Mouse (Mus musculus) left cerebral cortex, postnatal 10 days (tissue): ENCODE measurements around the gene Abhd17c. TPM values are rescaled to one million over a fixed set of nuclear protein-coding genes. Genes with fewer than 3 reads are reported as not detected.

Experiments
- DNase-seq, 2 experiments: peaks; one replicate each; pipeline ENCODE4 v3.0.0; 2021 to 2022; ENCODE audit warnings: low spot score in 2 of 2, mixed read lengths in 1 of 2; ENCODE audit errors: extremely low spot score in 1 of 2
- intact Hi-C: fragments of 180-260 bp; cut with DNase I; formaldehyde crosslinking; loops from one replicate; pipeline ENCODE4 v1.15.1; 2025
- total RNA-seq, 2 experiments: library from RNA; stranded (reverse); gene quantifications; 2 replicates each; pipeline ENCODE4 v1.2.3; 2021

Abhd17c gene
- total RNA-seq, 2 experiments from 2014 or later: 63.6 to 67.8 TPM

DNA sequence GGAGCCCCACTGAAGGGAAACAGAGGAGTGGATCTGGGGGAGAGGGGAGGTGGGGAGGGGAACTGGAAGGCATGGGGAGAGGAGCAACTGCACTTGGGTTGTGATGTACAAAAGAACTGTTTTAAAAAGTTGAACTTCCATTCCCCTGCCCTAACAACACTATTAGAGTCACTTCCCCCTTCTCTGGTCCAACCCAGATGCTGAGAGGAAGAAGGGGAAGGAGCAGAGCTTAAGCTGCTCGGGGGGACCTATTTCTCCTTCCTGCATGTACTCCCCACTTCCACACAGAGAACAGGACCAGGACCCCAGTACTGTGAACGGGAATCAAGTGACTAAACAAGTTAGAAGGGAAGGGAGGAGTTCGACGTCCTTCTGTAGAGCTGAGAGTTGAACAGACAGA lies 11.9 kb upstream of the Abhd17c start:
- intact Hi-C loops: no loop called here
- no peak for DNase-seq

DNA sequence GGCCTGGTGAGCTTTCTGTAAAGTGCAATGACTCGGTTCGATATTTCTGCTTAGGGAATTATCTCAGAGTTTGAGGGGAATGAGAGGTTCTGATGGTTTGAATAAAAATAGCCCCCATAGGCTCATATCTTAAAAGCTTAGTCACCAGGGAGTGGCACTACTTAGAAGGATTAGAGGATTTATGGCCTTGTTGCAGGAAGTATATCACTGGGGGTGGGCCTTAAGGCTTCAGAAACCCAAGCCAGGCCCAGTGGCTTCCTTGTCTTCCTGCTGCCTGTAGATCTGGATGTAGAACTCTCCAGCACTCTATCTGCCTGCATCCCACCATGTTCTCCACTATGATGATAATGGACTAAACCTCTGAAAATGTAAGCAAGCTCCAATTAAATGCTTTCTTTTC lies 7.7 kb upstream of the Abhd17c start:
- no peak for DNase-seq
- intact Hi-C loops: no loop called here

DNA sequence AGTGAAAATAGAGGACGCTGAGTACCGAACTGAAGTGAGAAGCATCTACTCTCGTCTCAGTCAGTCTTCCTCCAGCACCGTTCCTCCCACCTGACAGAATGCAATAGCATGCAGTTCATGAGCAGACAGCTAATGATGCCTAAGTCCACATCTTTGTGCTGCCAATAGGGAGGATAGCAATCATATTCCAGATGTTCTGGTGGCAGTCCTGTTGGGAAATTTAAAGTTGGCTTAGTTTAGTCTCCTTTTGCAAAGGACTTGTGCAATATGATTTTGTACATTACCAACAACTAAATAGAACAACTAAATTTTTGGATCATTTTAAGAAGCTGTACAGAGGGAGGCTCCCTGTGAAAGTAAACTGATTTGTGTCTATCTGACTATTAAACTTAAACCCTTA lies 2.1 kb upstream of the Abhd17c start:
- DNase-seq: no peak
- intact Hi-C loops: loop anchor here (5.0 kb wide), 2 partner anchors 67 to 118 kb away; partner anchors contain the start of gene Cemip

- DNase-seq: no peak
- intact Hi-C loops: loop anchor here (5.0 kb wide), 2 partner anchors 66 to 119 kb away; partner anchors contain the start of gene Cemip
Measured at GRCm38 (mm10) chr7:84152821-84153220, 1.1 kb upstream of the Abhd17c start.

GRCm38 (mm10) chr7:84152374-84152773 lies 681 bp upstream of the Abhd17c start:
- DNase-seq: no peak
- intact Hi-C loops: loop anchor here (5.0 kb wide), 2 partner anchors 65 to 120 kb away; partner anchors contain the start of gene Cemip

DNA sequence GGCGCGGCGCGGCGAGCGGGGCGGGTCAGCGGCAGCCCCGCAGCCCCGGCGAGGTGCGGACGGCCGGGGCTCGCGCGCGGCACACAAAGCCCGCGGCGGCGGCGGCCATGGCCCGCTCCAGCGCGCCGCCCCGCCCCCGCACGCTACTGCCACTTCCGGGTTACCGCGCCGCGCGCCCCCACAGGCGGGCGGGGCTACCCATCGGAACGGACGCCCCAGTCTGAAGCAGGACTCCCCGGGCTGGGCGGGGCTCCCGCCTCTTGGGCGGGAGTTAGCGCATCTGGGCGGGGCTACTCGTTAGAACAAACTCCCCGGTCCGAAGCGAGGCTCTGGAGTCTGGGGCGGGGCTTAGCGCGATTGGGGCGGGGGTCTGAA lies 254 bp upstream of the Abhd17c start:
- intact Hi-C loops: loop anchor here (5.0 kb wide), 2 partner anchors 65 to 120 kb away; partner anchors contain the start of gene Cemip
- peak; percentile 86 to 97 for DNase-seq

GRCm38 (mm10) chr7:84150361-84151000 lies 1.2 kb downstream of the Abhd17c start:
- intact Hi-C loops: loop anchor here (5.0 kb wide), 2 partner anchors 63 to 122 kb away; partner anchors contain the start of gene Cemip
- DNase-seq: no peak

DNA sequence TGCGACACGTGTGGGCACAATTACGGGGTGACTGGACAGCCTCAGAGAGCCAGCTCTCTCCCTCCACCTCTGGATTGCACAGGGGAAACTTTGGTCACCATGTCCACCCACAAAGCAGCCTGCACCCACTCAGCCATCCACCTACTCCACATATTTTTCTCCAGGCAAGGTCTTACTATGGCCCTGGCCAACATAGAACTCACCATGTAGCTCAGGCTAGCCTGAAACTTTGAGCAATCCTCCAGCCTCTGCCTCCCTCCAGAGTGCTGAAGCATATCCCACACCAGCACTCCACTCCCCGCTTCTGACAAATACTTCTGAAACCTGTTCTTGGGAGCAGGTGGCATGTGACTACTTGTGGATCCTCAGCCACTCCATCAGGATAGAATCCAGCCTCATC lies 1.9 kb downstream of the Abhd17c start:
- DNase-seq: no peak
- intact Hi-C loops: loop anchor here (5.0 kb wide), 2 partner anchors 63 to 122 kb away; partner anchors contain the start of gene Cemip

DNA sequence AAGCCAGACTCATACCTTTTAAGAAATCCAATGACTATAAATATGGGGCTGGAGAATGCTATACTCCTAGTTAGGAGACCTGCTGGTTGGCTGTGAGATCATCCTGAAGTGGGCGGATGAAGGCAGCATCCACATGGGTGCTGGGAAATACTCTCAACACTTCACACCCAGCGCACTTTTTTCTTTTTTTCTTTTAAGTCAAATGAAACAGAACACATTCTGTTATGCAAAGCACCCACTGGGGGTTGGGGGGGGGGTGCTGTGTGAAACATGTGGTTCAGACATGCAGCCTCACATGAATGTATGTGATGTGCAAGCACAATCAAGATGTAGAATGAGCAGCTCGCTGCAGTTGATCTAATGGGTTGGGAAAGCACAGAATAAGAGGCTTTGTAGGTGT lies 2.8 kb downstream of the Abhd17c start:
- DNase-seq: no peak

GRCm38 (mm10) chr7:84147746-84148145 lies 3.9 kb downstream of the Abhd17c start:
- intact Hi-C loops: no loop called here
- DNase-seq: no peak

More for the DNA sequence above, 2.8 kb downstream of the Abhd17c start:
- intact Hi-C loops: no loop called here

GRCm38 (mm10) chr7:84145633-84146032 lies 6.1 kb downstream of the Abhd17c start:
- DNase-seq: no peak
- intact Hi-C loops: no loop called here

DNA sequence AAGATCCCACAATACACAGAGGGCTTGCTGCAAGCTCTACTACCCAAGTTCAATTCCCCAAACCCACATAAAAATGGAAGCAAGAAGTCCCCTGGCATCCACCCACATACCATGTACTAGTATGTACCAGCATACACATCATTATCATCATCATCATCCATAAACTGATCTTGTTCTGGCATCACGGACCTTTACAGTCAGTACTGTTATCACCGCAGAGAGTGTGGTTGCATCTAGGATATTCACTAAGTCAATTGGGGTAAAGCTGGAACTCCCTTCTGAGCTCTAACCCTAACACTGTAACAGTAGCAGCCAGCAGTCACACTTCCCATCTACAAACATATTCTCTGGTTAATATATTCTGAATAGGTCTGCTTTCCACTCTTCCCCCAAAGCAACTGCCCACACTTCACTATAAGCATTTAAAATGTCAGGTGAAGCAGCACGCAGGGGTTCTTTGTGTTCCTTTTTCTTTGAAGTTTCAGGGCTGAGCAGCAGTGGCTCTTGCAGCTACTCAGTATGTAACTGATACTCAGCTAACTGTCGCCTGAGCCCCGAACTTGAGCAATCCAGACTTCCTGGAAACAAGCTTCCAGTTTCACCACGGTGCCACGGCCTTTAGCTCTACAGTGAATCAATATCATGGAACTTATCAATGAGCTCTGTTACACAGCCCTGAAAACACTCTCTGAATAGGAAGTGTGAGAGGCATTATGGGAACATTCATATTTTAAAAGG lies 8.8 kb downstream of the Abhd17c start:
- intact Hi-C loops: no loop called here
- DNase-seq: no peak

- DNase-seq: no peak
- intact Hi-C loops: no loop called here
Measured at GRCm38 (mm10) chr7:84142196-84142595, 9.5 kb downstream of the Abhd17c start.

DNA sequence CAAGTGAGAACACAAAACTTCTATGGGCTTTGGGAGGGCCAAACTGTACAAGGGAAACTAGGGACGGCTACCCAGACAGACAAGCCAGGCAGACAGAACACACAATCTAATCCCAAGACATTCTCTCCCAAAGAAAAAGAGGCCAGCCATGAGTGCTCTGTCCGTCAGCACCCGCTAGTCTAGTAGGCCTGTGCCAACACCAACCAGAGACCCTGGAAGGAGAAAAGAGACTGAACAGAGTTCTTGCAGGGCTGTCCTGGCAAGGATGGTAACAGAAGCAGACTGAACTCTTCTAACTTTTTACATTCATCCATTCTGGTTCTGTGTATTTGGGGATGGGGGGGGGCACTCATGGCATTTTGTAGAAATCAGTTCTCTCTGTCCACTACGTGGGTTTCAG lies 12.1 kb downstream of the Abhd17c start:
- intact Hi-C loops: no loop called here
- DNase-seq: no peak

DNA sequence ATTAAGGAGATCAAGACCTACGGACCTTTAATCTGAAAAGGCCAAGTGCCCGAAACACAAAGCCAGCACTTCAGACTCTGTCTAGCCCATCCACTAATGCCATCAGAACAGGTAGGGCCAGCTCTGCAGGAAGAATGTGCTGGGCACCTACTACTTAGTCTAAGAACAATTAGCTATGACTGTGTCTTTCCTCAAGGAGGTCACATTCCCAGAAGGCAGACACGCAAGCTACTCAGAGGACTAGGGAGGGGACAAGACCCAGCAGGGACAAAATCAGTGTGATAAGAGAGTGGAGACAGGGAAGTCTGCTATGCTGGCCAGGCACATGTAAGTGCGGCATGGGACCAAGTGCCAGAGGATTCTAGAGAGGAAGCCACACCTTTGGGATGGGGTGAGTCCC lies 13.0 kb downstream of the Abhd17c start:
- no peak for DNase-seq
- intact Hi-C loops: no loop called here

GRCm38 (mm10) chr7:84137779-84138178 lies 13.9 kb downstream of the Abhd17c start:
- no peak for DNase-seq

DNA sequence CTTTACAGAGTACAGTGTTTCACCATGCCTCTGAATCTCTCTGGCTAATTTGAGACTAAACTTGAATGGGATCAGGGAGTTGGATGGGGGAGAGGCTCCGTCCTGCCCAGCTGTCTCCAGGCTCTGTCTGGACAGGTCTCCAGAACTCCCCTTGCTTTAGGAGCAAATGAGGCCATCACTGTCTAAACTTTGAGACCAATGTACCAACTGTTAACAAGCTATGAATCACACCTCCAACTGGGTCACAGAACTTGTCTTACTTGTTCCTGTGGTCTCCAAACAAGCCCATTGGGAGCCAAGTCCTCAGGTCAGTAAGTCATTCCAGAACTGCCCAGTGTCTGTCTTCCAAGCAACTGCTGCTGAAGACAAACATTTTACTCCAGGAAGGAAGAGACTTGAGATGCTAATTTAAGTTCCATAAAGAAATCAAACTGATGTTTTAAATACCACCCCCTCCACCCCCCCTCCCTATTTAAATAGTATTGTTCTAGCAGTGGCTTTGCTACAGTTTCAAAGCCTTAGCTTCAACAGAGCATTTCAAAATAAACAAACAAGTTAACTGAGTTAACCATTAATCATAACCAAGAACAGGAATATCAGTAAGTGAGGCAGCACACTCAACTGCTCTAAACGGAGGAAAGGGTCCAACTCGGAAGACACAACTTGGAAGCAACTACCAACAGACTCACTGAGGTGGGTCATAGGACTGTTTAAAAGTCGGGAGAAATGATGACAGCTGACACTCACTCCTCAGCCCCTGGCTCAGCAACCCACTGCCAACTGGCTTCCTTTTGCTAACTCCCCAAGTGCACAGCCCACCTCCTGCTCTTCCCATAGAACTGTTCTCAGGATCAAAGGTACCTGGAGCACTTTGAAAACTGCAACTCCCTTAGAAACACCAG lies 15.6 kb downstream of the Abhd17c start:
- intact Hi-C loops: no loop called here
- no peak for DNase-seq

More at GRCm38 (mm10) chr7:84137779-84138178, 13.9 kb downstream of the Abhd17c start:
- intact Hi-C loops: no loop called here

GRCm38 (mm10) chr7:84132704-84133103 lies 19.0 kb downstream of the Abhd17c start:
- intact Hi-C loops: no loop called here
- peak in 1 of 2 experiments; percentile 39 for DNase-seq

DNA sequence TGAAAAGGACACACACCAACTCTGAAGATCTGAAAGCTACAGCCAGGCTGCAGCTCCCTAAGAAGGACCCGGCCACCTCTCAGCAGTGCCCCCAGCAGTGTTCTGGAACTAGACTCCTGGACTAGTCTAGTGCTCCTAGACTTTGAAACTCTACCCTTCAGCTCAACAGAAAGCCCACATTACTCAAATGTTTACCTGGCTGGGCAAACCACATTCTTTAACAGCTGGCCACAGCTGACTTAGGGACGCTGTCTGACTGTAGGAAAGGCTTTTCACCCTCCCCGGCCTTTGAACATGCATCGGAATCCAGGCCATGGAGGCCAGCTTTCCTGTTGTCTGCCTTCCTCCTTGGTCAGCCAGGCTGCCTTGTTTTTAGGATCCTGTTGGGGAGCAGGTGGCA lies 20.0 kb downstream of the Abhd17c start:
- intact Hi-C loops: no loop called here
- no peak for DNase-seq
